Mouse (Mus musculus): ENCODE results near the gene Rara. TPM values are rescaled to one million over a fixed set of nuclear protein-coding genes. Genes with fewer than 3 reads are reported as not detected.
A peak's percentile ranks its signal among the peaks of the same experiment; 100 is the strongest.
"Not testable (repeated sequence)": the region's sequence is repeated elsewhere in the genome, so short reads cannot be mapped to it uniquely, and the experiment has no call there.

The Rara gene
- polyA plus RNA-seq, 1 experiment: 17.2 TPM

GRCm38 (mm10) chr11:98931513-98932292 is 4.1 kb downstream of the Rara start:
- Histone ChIP-seq H3K4me3 (replicated peaks; ENCODE audit: control insufficient read depth, low read depth, low read length) (no peak overlapping the region), H3K4me1 (ENCODE audit: control insufficient read depth, insufficient read depth, low read length) (peaks cover 4% of the 10 kb centered on the region), H3K27ac (ENCODE audit: control insufficient read depth, insufficient read depth, low read depth, low read length, poor library complexity) (no peak overlapping the region)
- TF ChIP-seq POLR2A (IDR thresholded peaks at IDR 0.05; ENCODE audit: borderline replicate concordance, control insufficient read depth, low read depth, low read length) (no peak), CTCF (IDR thresholded peaks at IDR 0.05; ENCODE audit: control insufficient read depth, insufficient read depth, low read length) (no peak)
- WGBS: 36% methylated on average over 7 of the region's 7 CpGs

GRCm38 (mm10) chr11:98932293-98933091 is 4.9 kb downstream of the Rara start:
- no peak overlapping the region for H3K4me3 ChIP-seq (replicated peaks; ENCODE audit: control insufficient read depth, low read depth, low read length)
- peaks cover 4% of the 10 kb centered on the region for H3K4me1 ChIP-seq (ENCODE audit: control insufficient read depth, insufficient read depth, low read length)
- TF ChIP-seq POLR2A (IDR thresholded peaks at IDR 0.05; ENCODE audit: borderline replicate concordance, control insufficient read depth, low read depth, low read length): no peak
- no peak for TF ChIP-seq CTCF (IDR thresholded peaks at IDR 0.05; ENCODE audit: control insufficient read depth, insufficient read depth, low read length)
- H3K27ac ChIP-seq (ENCODE audit: control insufficient read depth, insufficient read depth, low read depth, low read length, poor library complexity): no peak overlapping the region
- WGBS: 38% methylated on average over 19 of the region's 19 CpGs

GRCm38 (mm10) chr11:98933151-98933550 is 5.5 kb downstream of the Rara start:
- WGBS: 13% methylated on average over 9 of the region's 9 CpGs
- 0 out of 2 replicates have a peak overlapping the region, but pooled peaks have one; percentile 8 for H3K27ac ChIP-seq (ENCODE audit: control insufficient read depth, insufficient read depth, low read depth, low read length, poor library complexity)
- H3K4me1 ChIP-seq (ENCODE audit: control insufficient read depth, insufficient read depth, low read length): peaks cover 4% of the 10 kb centered on the region
- TF ChIP-seq CTCF (IDR thresholded peaks at IDR 0.05; ENCODE audit: control insufficient read depth, insufficient read depth, low read length) (peak; percentile 90), POLR2A (IDR thresholded peaks at IDR 0.05; ENCODE audit: borderline replicate concordance, control insufficient read depth, low read depth, low read length) (0 out of 2 replicates have a peak, but pooled peaks have one; percentile 10)
- no peak overlapping the region for H3K4me3 ChIP-seq (replicated peaks; ENCODE audit: control insufficient read depth, low read depth, low read length)

- H3K27ac ChIP-seq (ENCODE audit: control insufficient read depth, insufficient read depth, low read depth, low read length, poor library complexity); H3K4me3 ChIP-seq (replicated peaks; ENCODE audit: control insufficient read depth, low read depth, low read length); H3K4me1 ChIP-seq (ENCODE audit: control insufficient read depth, insufficient read depth, low read length): not testable (repeated sequence)
- 91% methylated on average over 2 of the region's 2 CpGs for WGBS
Measured at GRCm38 (mm10) chr11:98933847-98934246, 6.2 kb downstream of the Rara start.

DNA sequence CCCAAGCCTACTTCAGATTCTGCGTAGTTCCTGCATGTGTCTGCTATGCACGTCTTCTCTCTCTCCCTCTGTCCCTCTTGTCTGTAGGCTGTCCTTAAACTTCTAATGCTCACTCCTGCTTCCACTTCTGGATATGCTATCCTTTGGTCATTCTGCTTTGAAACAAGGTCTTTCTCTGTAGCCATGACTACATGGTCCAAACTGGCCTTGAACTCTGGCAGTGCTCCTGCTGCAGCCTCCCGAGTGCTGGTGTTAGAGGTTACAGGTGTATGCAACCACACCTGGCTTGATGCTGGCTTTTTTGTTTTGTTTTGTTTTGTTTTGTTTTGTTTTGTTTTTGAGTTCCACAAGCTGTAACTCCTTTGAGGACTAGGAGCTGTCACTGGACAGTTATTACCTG is 6.7 kb downstream of the Rara start:
- Histone ChIP-seq H3K27ac (ENCODE audit: control insufficient read depth, insufficient read depth, low read depth, low read length, poor library complexity) (no peak overlapping the region), H3K4me1 (ENCODE audit: control insufficient read depth, insufficient read depth, low read length) (peaks cover 6% of the 10 kb centered on the region), H3K4me3 (replicated peaks; ENCODE audit: control insufficient read depth, low read depth, low read length) (no peak overlapping the region)
- TF ChIP-seq POLR2A (IDR thresholded peaks at IDR 0.05; ENCODE audit: borderline replicate concordance, control insufficient read depth, low read depth, low read length) (no peak), CTCF (IDR thresholded peaks at IDR 0.05; ENCODE audit: control insufficient read depth, insufficient read depth, low read length) (no peak)
- 63% methylated on average over 3 of the region's 3 CpGs for WGBS

DNA sequence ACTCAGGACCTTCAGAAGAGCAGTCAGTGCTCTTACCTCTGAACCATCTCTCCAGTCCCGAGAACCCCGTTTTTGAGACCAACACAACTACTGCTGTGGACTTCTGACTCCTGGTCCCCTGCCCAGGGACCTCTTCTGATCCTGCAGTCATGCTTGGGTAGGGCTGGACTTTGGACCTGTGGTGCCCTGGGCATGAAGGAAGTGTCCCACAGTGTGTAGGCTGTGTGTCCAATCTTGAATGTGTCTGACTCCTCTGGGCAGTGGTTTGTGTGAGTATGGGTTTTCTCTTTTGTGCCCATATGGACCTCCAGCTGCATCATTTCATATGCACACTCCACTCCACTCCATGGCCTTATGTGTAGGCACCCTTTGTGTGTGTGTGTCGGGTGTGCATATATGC is 7.5 kb downstream of the Rara start:
- no peak overlapping the region for H3K4me3 ChIP-seq (replicated peaks; ENCODE audit: control insufficient read depth, low read depth, low read length)
- H3K4me1 ChIP-seq (ENCODE audit: control insufficient read depth, insufficient read depth, low read length): peaks cover 10% of the 10 kb centered on the region
- H3K27ac ChIP-seq (ENCODE audit: control insufficient read depth, insufficient read depth, low read depth, low read length, poor library complexity): no peak overlapping the region
- TF ChIP-seq CTCF (IDR thresholded peaks at IDR 0.05; ENCODE audit: control insufficient read depth, insufficient read depth, low read length) (no peak), POLR2A (IDR thresholded peaks at IDR 0.05; ENCODE audit: borderline replicate concordance, control insufficient read depth, low read depth, low read length) (no peak)
- WGBS: 86% methylated on average over 3 of the region's 3 CpGs

DNA sequence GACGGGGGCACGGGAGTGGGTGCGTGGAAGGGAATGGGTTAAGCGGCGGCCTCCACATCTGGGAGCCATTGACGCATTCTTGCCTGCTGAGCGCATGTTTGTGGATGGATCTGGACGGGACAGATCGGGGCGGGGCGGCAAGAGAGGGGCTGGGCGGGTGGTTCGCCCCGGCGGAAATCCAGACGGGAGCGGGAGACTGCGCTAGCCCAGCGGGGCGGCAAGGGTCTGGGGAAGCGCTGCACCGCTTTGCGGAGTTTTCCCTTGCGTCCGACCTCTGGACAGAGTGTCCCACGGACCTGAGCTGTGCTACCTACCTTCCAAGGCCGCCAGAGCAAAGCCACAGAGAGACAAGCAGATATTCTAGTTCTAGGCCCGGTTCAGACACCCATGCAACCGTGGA is 8.6 kb downstream of the Rara start:
- Histone ChIP-seq H3K4me1 (ENCODE audit: control insufficient read depth, insufficient read depth, low read length) (peaks cover 10% of the 10 kb centered on the region), H3K4me3 (replicated peaks; ENCODE audit: control insufficient read depth, low read depth, low read length) (no peak overlapping the region), H3K27ac (ENCODE audit: control insufficient read depth, insufficient read depth, low read depth, low read length, poor library complexity) (peak overlapping the region; percentile 22; the same call in 1 of the 2 replicates)
- WGBS: 49% methylated on average over 29 of the region's 29 CpGs
- TF ChIP-seq POLR2A (IDR thresholded peaks at IDR 0.05; ENCODE audit: borderline replicate concordance, control insufficient read depth, low read depth, low read length) (0 out of 2 replicates have a peak, but pooled peaks have one; percentile 13), CTCF (IDR thresholded peaks at IDR 0.05; ENCODE audit: control insufficient read depth, insufficient read depth, low read length) (no peak)

GRCm38 (mm10) chr11:98936606-98937409 is 9.2 kb downstream of the Rara start:
- Histone ChIP-seq H3K4me3 (replicated peaks; ENCODE audit: control insufficient read depth, low read depth, low read length) (peak overlapping the region; percentile 67), H3K27ac (ENCODE audit: control insufficient read depth, insufficient read depth, low read depth, low read length, poor library complexity) (peak overlapping the region; percentile 66), H3K4me1 (ENCODE audit: control insufficient read depth, insufficient read depth, low read length) (peaks cover 10% of the 10 kb centered on the region)
- WGBS: 12% methylated on average over 23 of the region's 23 CpGs
- no peak for TF ChIP-seq POLR2A (IDR thresholded peaks at IDR 0.05; ENCODE audit: borderline replicate concordance, control insufficient read depth, low read depth, low read length)
- no peak for TF ChIP-seq CTCF (IDR thresholded peaks at IDR 0.05; ENCODE audit: control insufficient read depth, insufficient read depth, low read length)
